Mouse (Mus musculus) forebrain, embryonic 11.5 days (tissue): ENCODE data around the gene Dach1. TPM values are rescaled to one million over a fixed set of nuclear protein-coding genes. Genes with fewer than 3 reads are reported as not detected.

ENCODE experiments used
- ATAC-seq: fragments of 200-750 bp; cut with Nextera tagmentation; replicated peaks from 2 replicates; pipeline ENCODE4 v1.8.0; 2017; ENCODE audit warnings: moderate TSS enrichment; ENCODE audit not compliant: low FRiP score
- DNase-seq: peaks from one replicate; pipeline ENCODE4 v3.0.0-alpha.2; 2017; ENCODE audit warnings: low spot score
- H3K27ac ChIP-seq: fragments of 300-500 bp; sonication (generic); 2 replicates; pipeline ENCODE4 v1.5.1; 2014; ENCODE audit warnings: low read depth, low read length
- H3K27me3 ChIP-seq: fragments of 300-500 bp; sonication (generic); 2 replicates; pipeline ENCODE4 v1.6.1; 2014; ENCODE audit warnings: mild to moderate bottlenecking, low read length, mixed read lengths; ENCODE audit not compliant: control insufficient read depth, insufficient read depth
- H3K36me3 ChIP-seq: fragments of 300-500 bp; sonication (generic); 2 replicates; pipeline ENCODE4 v1.6.1; 2014; ENCODE audit warnings: mild to moderate bottlenecking, low read length, moderate library complexity, mixed read lengths; ENCODE audit not compliant: control insufficient read depth, insufficient read depth
- H3K4me1 ChIP-seq: fragments of 300-500 bp; sonication (generic); replicated peaks from 2 replicates; pipeline ENCODE4 v1.6.1; 2014; ENCODE audit warnings: low read length, mixed read lengths; ENCODE audit not compliant: control insufficient read depth, insufficient read depth
- H3K4me2 ChIP-seq: fragments of 300-500 bp; sonication (generic); 2 replicates; pipeline ENCODE4 v1.6.1; 2014; ENCODE audit warnings: low read depth, mild to moderate bottlenecking, low read length, moderate library complexity, mixed read lengths; ENCODE audit not compliant: severe bottlenecking
- H3K4me3 ChIP-seq: fragments of 300-500 bp; sonication (generic); 2 replicates; pipeline ENCODE4 v1.5.1; 2014; ENCODE audit warnings: low read depth, low read length
- H3K9ac ChIP-seq: fragments of 300-500 bp; sonication (generic); 2 replicates; pipeline ENCODE4 v1.6.1; 2014; ENCODE audit warnings: low read length
- H3K9me3 ChIP-seq: fragments of 300-500 bp; sonication (generic); 2 replicates; pipeline ENCODE4 v1.6.1; 2016; ENCODE audit warnings: low read length, mixed read lengths; ENCODE audit not compliant: control insufficient read depth
- WGBS: fragments of 180-500 bp; shearing (Covaris S2); extraction: QIAGEN DNeasy Blood & Tissue Kit; methylation state at CpG from one replicate; pipeline ENCODE4 v1.1.7; 2014; 5-methylcytosine and 5-hydroxymethylcytosine counted together
- polyA plus RNA-seq: library from polyadenylated mRNA; unstranded; fragments of >200 nt; fragmentation: Nextera tagmentation; extraction: Ambion mirVana; gene quantifications from 2 replicates; pipeline ENCODE4 v1.2.1, GENCODE M21; 2014

Dach1 gene
- polyA plus RNA-seq, 1 experiment from 2014 or later: 25.3 TPM

DNA sequence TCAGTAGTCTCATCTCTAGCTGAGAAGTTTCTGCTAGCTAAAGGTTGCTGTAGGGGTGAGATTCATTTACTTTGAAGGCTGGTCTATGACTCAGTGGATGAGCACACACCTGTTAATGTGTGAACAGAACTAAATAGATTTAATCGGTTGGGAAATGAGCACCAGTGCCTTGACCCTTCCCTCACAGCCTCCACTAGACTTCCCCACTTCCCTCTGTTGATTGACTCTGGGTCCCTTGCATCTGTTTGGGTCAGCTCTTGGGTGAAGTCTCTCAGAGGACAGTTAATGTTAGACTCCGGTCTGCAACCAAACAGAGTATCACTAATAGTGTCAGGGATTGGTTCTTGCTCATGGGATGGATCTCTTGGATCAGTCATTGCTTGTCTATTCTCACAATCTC, 227.2 kb downstream of the Dach1 start:
- ATAC-seq: no peak
- Histone ChIP-seq H3K4me3 (no peak overlapping the region), H3K9me3 (no peaks in the 10 kb centered on the region), H3K4me2 (no peak overlapping the region), H3K27ac (no peak overlapping the region), H3K4me1 (no peaks in the 10 kb centered on the region; the same call in 1 of the 2 replicates), H3K36me3 (no peaks in the 10 kb centered on the region), H3K27me3 (no peaks in the 10 kb centered on the region), H3K9ac (no peak overlapping the region)
- WGBS: 94% methylated on average over 2 of the region's 2 CpGs
- DNase-seq: no peak

DNA sequence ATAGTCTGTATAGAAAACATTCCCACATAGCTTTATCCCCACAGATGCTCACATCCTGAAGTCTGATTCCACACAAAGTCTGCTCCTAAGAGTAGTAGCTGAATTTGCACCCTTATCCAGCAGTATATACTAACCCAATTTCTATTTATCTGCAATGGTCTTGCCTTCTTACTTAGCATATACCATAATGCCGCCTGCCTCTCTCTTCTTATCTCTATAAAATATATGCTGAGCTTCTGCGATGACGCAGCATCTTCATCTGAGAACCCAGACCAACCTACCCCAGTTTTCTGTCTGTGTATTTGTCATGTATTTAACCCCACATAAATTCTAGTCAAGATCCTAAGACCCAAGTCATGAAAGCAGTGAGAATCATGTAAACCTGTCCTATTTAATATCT, 272.9 kb downstream of the Dach1 start:
- Histone ChIP-seq H3K27ac (no peak overlapping the region), H3K36me3 (no peaks in the 10 kb centered on the region), H3K4me3 (no peak overlapping the region), H3K9ac (no peak overlapping the region), H3K9me3 (no peaks in the 10 kb centered on the region), H3K27me3 (no peaks in the 10 kb centered on the region), H3K4me2 (no peak overlapping the region), H3K4me1 (no peaks in the 10 kb centered on the region)
- no peak for ATAC-seq
- 97% methylated on average over 3 of the region's 3 CpGs for WGBS
- no peak for DNase-seq

DNA sequence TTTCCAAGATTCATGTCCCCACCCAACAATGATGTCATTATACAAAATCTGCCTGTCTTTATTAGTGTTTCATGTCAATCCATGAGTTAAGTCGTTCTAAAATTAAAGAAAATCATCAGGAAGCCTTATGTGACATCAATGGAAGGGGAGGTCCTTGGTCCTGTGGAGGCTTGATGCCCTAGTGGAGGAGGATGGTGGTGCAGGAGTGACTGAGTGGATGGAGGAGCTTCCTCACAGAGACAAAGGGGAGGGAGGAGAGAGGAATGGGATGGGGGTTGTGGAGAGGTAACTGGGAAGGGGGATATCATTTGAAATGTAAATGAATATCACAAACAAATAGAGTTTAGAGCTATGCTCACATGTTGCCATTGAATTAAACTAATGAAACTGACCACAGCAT, 287.6 kb downstream of the Dach1 start:
- H3K36me3 ChIP-seq: no peaks in the 10 kb centered on the region
- DNase-seq (no peak), ATAC-seq (no peak)
- H3K27ac ChIP-seq: no peak overlapping the region
- no peak overlapping the region for H3K4me2 ChIP-seq
- no peaks in the 10 kb centered on the region for H3K27me3 ChIP-seq
- no peaks in the 10 kb centered on the region for H3K4me1 ChIP-seq
- WGBS: 50% methylated on average over 1 of the region's 1 CpGs
- no peaks in the 10 kb centered on the region for H3K9me3 ChIP-seq
- no peak overlapping the region for H3K9ac ChIP-seq
- H3K4me3 ChIP-seq: no peak overlapping the region

DNA sequence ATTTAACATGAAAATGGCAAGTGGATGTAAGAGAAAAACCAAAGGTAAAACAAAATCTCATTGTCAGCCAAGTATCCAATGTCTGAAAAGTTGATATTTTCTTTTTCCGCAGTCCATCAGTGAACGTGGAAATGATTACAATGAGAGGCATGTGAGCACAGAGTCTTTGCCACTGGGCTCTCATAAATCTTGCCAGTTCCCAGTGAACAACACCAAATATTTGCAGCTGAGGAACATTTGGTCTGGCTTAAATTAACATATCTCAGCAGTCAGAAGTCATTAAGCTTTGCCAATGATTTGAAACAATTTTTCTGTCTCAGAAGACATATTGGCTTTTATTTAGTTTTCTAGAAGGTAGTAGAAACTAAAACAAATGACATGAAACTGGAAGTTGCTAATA, 298.6 kb downstream of the Dach1 start:
- 85% methylated on average over 2 of the region's 2 CpGs for WGBS
- no peak overlapping the region for H3K9ac ChIP-seq
- H3K27me3 ChIP-seq: no peaks in the 10 kb centered on the region
- ATAC-seq (no peak), DNase-seq (no peak)
- H3K27ac ChIP-seq: no peak overlapping the region
- H3K4me2 ChIP-seq: no peak overlapping the region
- H3K4me3 ChIP-seq: no peak overlapping the region
- H3K36me3 ChIP-seq: no peaks in the 10 kb centered on the region
- no peaks in the 10 kb centered on the region for H3K9me3 ChIP-seq
- no peaks in the 10 kb centered on the region for H3K4me1 ChIP-seq

DNA sequence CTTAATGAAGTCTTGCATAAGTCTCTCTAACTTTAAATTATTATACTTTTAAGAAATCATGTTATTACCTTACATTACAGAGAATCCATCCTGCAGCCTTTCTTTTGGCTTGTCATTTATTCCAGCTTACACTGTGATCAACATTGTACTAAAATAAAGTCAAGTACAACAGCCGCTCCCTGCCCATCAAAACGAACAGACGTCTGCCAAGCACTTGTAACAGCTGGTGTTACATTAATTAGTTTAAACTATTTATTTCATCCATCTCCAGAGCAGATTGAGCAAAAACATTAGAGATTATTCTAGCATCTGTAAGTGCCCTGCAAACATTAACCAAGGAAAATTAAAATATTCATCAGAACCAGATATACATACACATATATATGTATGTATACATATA, 311.2 kb downstream of the Dach1 start:
- Histone ChIP-seq H3K9ac (no peak overlapping the region), H3K4me3 (no peak overlapping the region), H3K36me3 (no peaks in the 10 kb centered on the region), H3K4me2 (no peak overlapping the region), H3K27me3 (no peaks in the 10 kb centered on the region), H3K4me1 (no peaks in the 10 kb centered on the region), H3K9me3 (no peaks in the 10 kb centered on the region), H3K27ac (no peak overlapping the region)
- DNase-seq (no peak), ATAC-seq (no peak)
- 73% methylated on average over 3 of the region's 3 CpGs for WGBS

DNA sequence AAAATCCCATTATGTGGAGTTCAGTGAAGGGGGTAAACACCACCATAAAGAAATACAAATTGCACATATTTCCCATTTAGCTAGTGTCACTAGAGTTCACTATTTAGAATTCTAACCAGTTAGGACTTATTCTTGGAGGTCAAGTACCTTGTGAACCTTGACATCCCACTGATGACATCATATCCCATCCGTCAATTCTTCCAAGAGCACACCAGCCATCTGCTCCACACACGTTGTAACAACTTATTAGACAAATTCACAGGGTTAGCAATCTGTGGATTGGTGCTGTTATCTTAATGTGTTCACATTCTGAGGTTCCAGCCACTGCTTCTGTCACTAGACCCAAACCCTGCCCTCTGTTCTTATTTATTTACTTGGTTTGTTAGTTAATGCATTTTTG, 312.3 kb downstream of the Dach1 start:
- H3K36me3 ChIP-seq: no peaks in the 10 kb centered on the region
- no peak overlapping the region for H3K9ac ChIP-seq
- WGBS: 66% methylated on average over 2 of the region's 2 CpGs
- H3K27me3 ChIP-seq: no peaks in the 10 kb centered on the region
- H3K4me1 ChIP-seq: no peaks in the 10 kb centered on the region
- no peaks in the 10 kb centered on the region for H3K9me3 ChIP-seq
- no peak overlapping the region for H3K4me3 ChIP-seq
- no peak overlapping the region for H3K4me2 ChIP-seq
- no peak overlapping the region for H3K27ac ChIP-seq
- DNase-seq (no peak), ATAC-seq (peak; percentile 58; the same call in 1 of the 2 replicates)

DNA sequence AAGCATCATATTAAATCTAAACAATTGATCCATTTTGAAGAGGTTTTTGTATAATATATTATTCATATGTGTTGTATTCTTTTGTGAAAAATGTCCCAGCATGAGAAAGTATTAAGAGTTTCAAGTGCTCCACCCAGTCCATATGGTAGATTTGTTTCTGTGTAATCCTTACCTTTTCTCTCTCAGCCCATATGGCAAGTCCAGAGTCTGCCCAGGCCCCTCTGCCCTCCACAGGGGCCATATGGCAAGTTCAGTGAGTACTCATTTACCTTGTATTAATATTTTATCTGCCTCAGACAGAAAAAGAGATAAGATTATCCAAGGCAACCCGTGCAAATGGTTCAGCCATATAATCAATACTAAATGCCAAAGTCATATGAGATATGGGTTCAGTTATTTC, 314.2 kb downstream of the Dach1 start:
- H3K4me2 ChIP-seq: no peak overlapping the region
- WGBS: 74% methylated on average over 1 of the region's 1 CpGs
- H3K9ac ChIP-seq: no peak overlapping the region
- H3K4me3 ChIP-seq: no peak overlapping the region
- H3K36me3 ChIP-seq: no peaks in the 10 kb centered on the region
- no peaks in the 10 kb centered on the region for H3K9me3 ChIP-seq
- no peaks in the 10 kb centered on the region for H3K27me3 ChIP-seq
- no peak for ATAC-seq
- no peaks in the 10 kb centered on the region for H3K4me1 ChIP-seq
- no peak overlapping the region for H3K27ac ChIP-seq
- DNase-seq: no peak

DNA sequence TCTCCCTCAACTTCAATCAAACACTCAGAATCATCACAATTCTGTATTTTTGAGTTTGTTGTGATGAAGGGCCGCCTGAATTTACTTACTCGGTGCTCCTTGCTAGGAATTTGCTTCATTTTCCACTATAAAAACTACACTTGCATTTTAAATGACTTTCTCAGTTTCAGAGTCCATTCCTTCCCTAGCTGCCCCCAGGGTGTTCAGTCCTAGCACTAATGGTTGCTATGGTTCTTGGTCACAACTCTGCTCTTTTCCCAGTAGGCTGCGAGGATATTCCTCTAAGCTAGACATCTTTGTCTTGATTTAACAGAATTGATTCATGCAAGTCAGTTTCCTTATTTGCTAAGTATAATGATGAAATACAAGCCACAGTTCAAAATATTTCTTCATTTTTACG, 319.1 kb downstream of the Dach1 start:
- no peak overlapping the region for H3K27ac ChIP-seq
- no peak overlapping the region for H3K4me2 ChIP-seq
- no peaks in the 10 kb centered on the region for H3K27me3 ChIP-seq
- H3K36me3 ChIP-seq: no peaks in the 10 kb centered on the region
- no peak for ATAC-seq
- H3K4me3 ChIP-seq: no peak overlapping the region
- no peak for DNase-seq
- H3K9me3 ChIP-seq: no peaks in the 10 kb centered on the region
- WGBS: 82% methylated on average over 4 of the region's 4 CpGs
- H3K9ac ChIP-seq: no peak overlapping the region
- no peaks in the 10 kb centered on the region for H3K4me1 ChIP-seq

DNA sequence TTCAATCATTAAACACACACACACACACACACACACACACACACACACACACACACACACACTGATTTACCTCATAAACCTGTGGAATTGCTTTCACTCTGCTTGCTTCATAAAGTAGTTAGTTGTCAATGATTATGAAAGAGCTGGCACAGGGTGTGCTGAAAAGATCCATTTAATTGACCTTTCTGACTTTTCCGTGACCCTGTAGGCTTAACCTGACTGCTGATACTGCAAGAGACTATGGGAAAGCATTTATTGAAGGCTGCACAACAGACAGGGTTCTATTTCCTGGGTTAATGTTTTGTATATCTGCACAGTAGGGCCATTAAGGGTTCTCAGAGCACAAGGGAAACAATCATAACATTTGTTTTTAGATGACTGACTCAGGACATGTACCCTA, 321.9 kb downstream of the Dach1 start:
- H3K27ac ChIP-seq: no peak overlapping the region
- H3K27me3 ChIP-seq: no peaks in the 10 kb centered on the region
- no peaks in the 10 kb centered on the region for H3K36me3 ChIP-seq
- DNase-seq (no peak), ATAC-seq (no peak)
- no peaks in the 10 kb centered on the region for H3K9me3 ChIP-seq
- no peaks in the 10 kb centered on the region for H3K4me1 ChIP-seq
- 69% methylated on average over 1 of the region's 1 CpGs for WGBS
- no peak overlapping the region for H3K9ac ChIP-seq
- no peak overlapping the region for H3K4me2 ChIP-seq
- H3K4me3 ChIP-seq: no peak overlapping the region
